Mouse (Mus musculus) heart, embryonic 11.5 days (tissue): ENCODE measurements around the gene Rbpj. TPM values are rescaled to one million over a fixed set of nuclear protein-coding genes. Genes with fewer than 3 reads are reported as not detected.

Source experiments
- ATAC-seq: fragments of 200-750 bp; cut with Nextera tagmentation; replicated peaks from 2 replicates; pipeline ENCODE4 v1.8.0; 2017; ENCODE audit warnings: moderate library complexity; ENCODE audit not compliant: insufficient number of reproducible peaks, low FRiP score, low TSS enrichment
- H3K27ac ChIP-seq: fragments of 300-500 bp; sonication (generic); 2 replicates; pipeline ENCODE4 v1.5.1; 2014; ENCODE audit warnings: mild to moderate bottlenecking, low read depth, low read length
- H3K27me3 ChIP-seq: fragments of 300-500 bp; sonication (generic); 2 replicates; pipeline ENCODE4 v1.6.1; 2014; ENCODE audit warnings: mild to moderate bottlenecking, low read length, mixed read lengths; ENCODE audit not compliant: control insufficient read depth, insufficient read depth
- H3K36me3 ChIP-seq: fragments of 300-500 bp; sonication (generic); 2 replicates; pipeline ENCODE4 v1.6.1; 2014; ENCODE audit warnings: mild to moderate bottlenecking, low read length, moderate library complexity, mixed read lengths; ENCODE audit not compliant: control insufficient read depth, insufficient read depth
- H3K4me1 ChIP-seq: fragments of 300-500 bp; sonication (generic); 2 replicates; pipeline ENCODE4 v1.6.1; 2014; ENCODE audit warnings: low read length; ENCODE audit not compliant: control insufficient read depth, insufficient read depth
- H3K4me2 ChIP-seq: fragments of 300-500 bp; sonication (generic); 2 replicates; pipeline ENCODE4 v1.6.1; 2014; ENCODE audit warnings: mild to moderate bottlenecking, moderate library complexity
- H3K4me3 ChIP-seq: fragments of 300-500 bp; sonication (generic); 2 replicates; pipeline ENCODE4 v1.5.1; 2014; ENCODE audit warnings: low read depth, low read length
- H3K9ac ChIP-seq: fragments of 300-500 bp; sonication (generic); 2 replicates; pipeline ENCODE4 v1.6.1; 2014; ENCODE audit warnings: mild to moderate bottlenecking, low read depth, low read length, moderate library complexity
- H3K9me3 ChIP-seq: fragments of 300-500 bp; sonication (generic); replicated peaks from 2 replicates; pipeline ENCODE4 v1.6.1; 2016; ENCODE audit warnings: low read length; ENCODE audit not compliant: control insufficient read depth
- WGBS: fragments of 180-500 bp; shearing (Covaris S2); extraction: QIAGEN DNeasy Blood & Tissue Kit; methylation state at CpG from one replicate; pipeline ENCODE4 v1.1.7; 2014; ENCODE audit not compliant: insufficient replicate concordance; 5-methylcytosine and 5-hydroxymethylcytosine counted together
- polyA plus RNA-seq: library from polyadenylated mRNA; unstranded; fragments of >200 nt; fragmentation: Nextera tagmentation; extraction: Ambion mirVana; gene quantifications from 2 replicates; pipeline ENCODE4 v1.2.1, GENCODE M21; 2014

Rbpj gene
- polyA plus RNA-seq, 1 experiment from 2014 or later = 22.0 TPM

GRCm38 (mm10) chr5:53438268-53438667 is 27.7 kb upstream of the Rbpj start:
- no peak overlapping the region for H3K9ac ChIP-seq
- 48% methylated on average over 3 of the region's 3 CpGs for WGBS
- H3K4me2 ChIP-seq = no peak overlapping the region
- no peaks in the 10 kb centered on the region for H3K4me1 ChIP-seq
- H3K4me3 ChIP-seq = no peak overlapping the region
- H3K27ac ChIP-seq = no peak overlapping the region
- no peaks in the 10 kb centered on the region for H3K9me3 ChIP-seq
- no peak for ATAC-seq
- H3K36me3 ChIP-seq = no peaks in the 10 kb centered on the region
- no peaks in the 10 kb centered on the region for H3K27me3 ChIP-seq

- Histone ChIP-seq H3K9me3 (no peaks in the 10 kb centered on the region), H3K9ac (no peak overlapping the region), H3K4me3 (no peak overlapping the region), H3K27me3 (no peaks in the 10 kb centered on the region), H3K36me3 (no peaks in the 10 kb centered on the region), H3K27ac (no peak overlapping the region), H3K4me1 (no peaks in the 10 kb centered on the region), H3K4me2 (no peak overlapping the region)
- ATAC-seq = no peak
- 53% methylated on average over 3 of the region's 3 CpGs for WGBS
Observed at GRCm38 (mm10) chr5:53439655-53440054, 26.3 kb upstream of the Rbpj start.

GRCm38 (mm10) chr5:53444030-53444429 is 21.9 kb upstream of the Rbpj start:
- no peak overlapping the region for H3K27ac ChIP-seq
- H3K27me3 ChIP-seq = no peaks in the 10 kb centered on the region
- ATAC-seq = no peak
- H3K36me3 ChIP-seq = no peaks in the 10 kb centered on the region
- no peaks in the 10 kb centered on the region for H3K4me1 ChIP-seq
- no peak overlapping the region for H3K9ac ChIP-seq
- H3K4me2 ChIP-seq = no peak overlapping the region
- H3K4me3 ChIP-seq = no peak overlapping the region
- WGBS = 83% methylated on average over 5 of the region's 5 CpGs
- no peaks in the 10 kb centered on the region for H3K9me3 ChIP-seq

- Histone ChIP-seq H3K27me3 (no peaks in the 10 kb centered on the region), H3K4me2 (no peak overlapping the region; the same call in 1 of the 2 replicates), H3K4me1 (0 out of 2 replicates have a peak, but pooled peaks cover 3% of the 10 kb centered on the region), H3K9me3 (no peaks in the 10 kb centered on the region), H3K9ac (no peak overlapping the region), H3K36me3 (no peaks in the 10 kb centered on the region), H3K4me3 (no peak overlapping the region), H3K27ac (no peak overlapping the region)
- no peak for ATAC-seq
- WGBS = 40% methylated on average over 9 of the region's 9 CpGs
Observed at GRCm38 (mm10) chr5:53450945-53451344, 15.0 kb upstream of the Rbpj start.

GRCm38 (mm10) chr5:53451829-53452228 is 14.1 kb upstream of the Rbpj start:
- ATAC-seq = no peak
- 80% methylated on average over 8 of the region's 8 CpGs for WGBS
- Histone ChIP-seq H3K36me3 (no peaks in the 10 kb centered on the region), H3K9me3 (no peaks in the 10 kb centered on the region), H3K9ac (no peak overlapping the region), H3K4me3 (no peak overlapping the region), H3K4me2 (no peak overlapping the region), H3K27ac (no peak overlapping the region), H3K27me3 (no peaks in the 10 kb centered on the region), H3K4me1 (0 out of 2 replicates have a peak, but pooled peaks cover 3% of the 10 kb centered on the region)

GRCm38 (mm10) chr5:53452920-53453319 is 13.0 kb upstream of the Rbpj start:
- Histone ChIP-seq H3K4me1 (0 out of 2 replicates have a peak, but pooled peaks cover 3% of the 10 kb centered on the region), H3K36me3 (no peaks in the 10 kb centered on the region), H3K9ac (no peak overlapping the region), H3K4me2 (no peak overlapping the region), H3K4me3 (no peak overlapping the region), H3K27ac (no peak overlapping the region), H3K9me3 (no peaks in the 10 kb centered on the region), H3K27me3 (no peaks in the 10 kb centered on the region)
- no peak for ATAC-seq
- WGBS = 68% methylated on average over 3 of the region's 3 CpGs

- Histone ChIP-seq H3K27me3 (no peaks in the 10 kb centered on the region), H3K4me2 (no peak overlapping the region), H3K4me3 (no peak overlapping the region), H3K9me3 (no peaks in the 10 kb centered on the region), H3K27ac (no peak overlapping the region), H3K36me3 (no peaks in the 10 kb centered on the region), H3K9ac (no peak overlapping the region), H3K4me1 (0 out of 2 replicates have a peak, but pooled peaks cover 3% of the 10 kb centered on the region)
- no peak for ATAC-seq
- 77% methylated on average over 9 of the region's 9 CpGs for WGBS
Observed at GRCm38 (mm10) chr5:53454706-53455105, 11.2 kb upstream of the Rbpj start.

GRCm38 (mm10) chr5:53455459-53455858 is 10.5 kb upstream of the Rbpj start:
- no peaks in the 10 kb centered on the region for H3K9me3 ChIP-seq
- 76% methylated on average over 5 of the region's 5 CpGs for WGBS
- H3K4me1 ChIP-seq = 0 out of 2 replicates have a peak, but pooled peaks cover 3% of the 10 kb centered on the region
- no peak for ATAC-seq
- H3K27ac ChIP-seq = no peak overlapping the region
- H3K4me3 ChIP-seq = no peak overlapping the region
- no peak overlapping the region for H3K9ac ChIP-seq
- H3K36me3 ChIP-seq = no peaks in the 10 kb centered on the region
- no peak overlapping the region for H3K4me2 ChIP-seq
- H3K27me3 ChIP-seq = no peaks in the 10 kb centered on the region

GRCm38 (mm10) chr5:53460196-53460595 is 5.8 kb upstream of the Rbpj start:
- Histone ChIP-seq H3K9me3 (no peaks in the 10 kb centered on the region), H3K4me3 (no peak overlapping the region), H3K27me3 (no peaks in the 10 kb centered on the region), H3K4me1 (no peaks in the 10 kb centered on the region), H3K9ac (no peak overlapping the region), H3K36me3 (no peaks in the 10 kb centered on the region), H3K27ac (no peak overlapping the region), H3K4me2 (no peak overlapping the region)
- 61% methylated on average over 5 of the region's 5 CpGs for WGBS
- ATAC-seq = no peak
